Mouse (Mus musculus): Measurements from ENCODE around the gene Olfm2. TPM values are rescaled to one million over a fixed set of nuclear protein-coding genes. Genes with fewer than 3 reads are reported as not detected.
A peak's percentile ranks its signal among the peaks of the same experiment; 100 is the strongest.

Olfm2 gene
- under 1 TPM in 2 of 4 experiments, not detected in 2; 0.16 to 0.32 TPM for total RNA-seq (2022)

- no peak for DNase-seq (ENCODE audit: low spot score in 2 of 2)
Measured at GRCm38 (mm10) chr9:20746017-20746660, at the start of gene Olfm2. Olfm2 (minus strand) TSS chr9:20746349.

GRCm38 (mm10) chr9:20794108-20794806, 48.1 kb upstream of the Olfm2 start:
- peak; percentile 20 to 44 for DNase-seq (ENCODE audit: low spot score in 2 of 2)

- no peak for DNase-seq (ENCODE audit: low spot score in 2 of 2)
Measured at GRCm38 (mm10) chr9:20790345-20790744, 44.2 kb upstream of the Olfm2 start.

GRCm38 (mm10) chr9:20789651-20790050, 43.5 kb upstream of the Olfm2 start:
- DNase-seq (ENCODE audit: low spot score in 2 of 2) = no peak

- no peak for DNase-seq (ENCODE audit: low spot score in 2 of 2)
Measured at GRCm38 (mm10) chr9:20787992-20788391, 41.8 kb upstream of the Olfm2 start.

- DNase-seq (ENCODE audit: low spot score in 2 of 2) = no peak
Measured at GRCm38 (mm10) chr9:20785055-20785454, 38.9 kb upstream of the Olfm2 start.

GRCm38 (mm10) chr9:20781286-20781685, 35.1 kb upstream of the Olfm2 start:
- no peak for DNase-seq (ENCODE audit: low spot score in 2 of 2)

- no peak for DNase-seq (ENCODE audit: low spot score in 2 of 2)
Measured at GRCm38 (mm10) chr9:20765274-20765673, 19.1 kb upstream of the Olfm2 start.

GRCm38 (mm10) chr9:20763099-20763498, 16.9 kb upstream of the Olfm2 start:
- no peak for DNase-seq (ENCODE audit: low spot score in 2 of 2)

GRCm38 (mm10) chr9:20762197-20762961, 16.2 kb upstream of the Olfm2 start:
- DNase-seq (ENCODE audit: low spot score in 2 of 2) = no peak

- DNase-seq (ENCODE audit: low spot score in 2 of 2) = no peak
Measured at GRCm38 (mm10) chr9:20761388-20761787, 15.2 kb upstream of the Olfm2 start.

GRCm38 (mm10) chr9:20760813-20761212, 14.7 kb upstream of the Olfm2 start:
- peak; percentile 68 to 79 for DNase-seq (ENCODE audit: low spot score in 2 of 2)

GRCm38 (mm10) chr9:20758896-20759295, 12.7 kb upstream of the Olfm2 start:
- peak in 1 of 2 experiments; percentile 17 for DNase-seq (ENCODE audit: low spot score in 2 of 2)

GRCm38 (mm10) chr9:20758243-20758642, 12.1 kb upstream of the Olfm2 start:
- DNase-seq (ENCODE audit: low spot score in 2 of 2) = no peak

GRCm38 (mm10) chr9:20757087-20757955, 11.2 kb upstream of the Olfm2 start:
- peak; percentile 47 to 53 for DNase-seq (ENCODE audit: low spot score in 2 of 2)

GRCm38 (mm10) chr9:20756081-20756700, 10.0 kb upstream of the Olfm2 start:
- no peak for DNase-seq (ENCODE audit: low spot score in 2 of 2)

- DNase-seq (ENCODE audit: low spot score in 2 of 2) = no peak
Measured at GRCm38 (mm10) chr9:20754335-20754734, 8.2 kb upstream of the Olfm2 start.

- no peak for DNase-seq (ENCODE audit: low spot score in 2 of 2)
Measured at GRCm38 (mm10) chr9:20751477-20752029, 5.4 kb upstream of the Olfm2 start.

GRCm38 (mm10) chr9:20749213-20749612, 3.1 kb upstream of the Olfm2 start:
- no peak for DNase-seq (ENCODE audit: low spot score in 2 of 2)

- DNase-seq (ENCODE audit: low spot score in 2 of 2) = no peak
Measured at GRCm38 (mm10) chr9:20748540-20748939, 2.4 kb upstream of the Olfm2 start.
